Mouse (Mus musculus): Measurements from ENCODE around the gene Yars. TPM values are rescaled to one million over a fixed set of nuclear protein-coding genes. Genes with fewer than 3 reads are reported as not detected.

Yars gene
- polyA plus RNA-seq, 1 experiment from 2014 or later: 112 TPM

- no peaks in the 10 kb centered on the region for H3K27me3 ChIP-seq (replicated peaks; ENCODE audit: control insufficient read depth, insufficient read depth, low read length)
- 56% methylated on average over 1 of the region's 1 CpGs for WGBS
- H3K4me2 ChIP-seq (ENCODE audit: low read length): no peak overlapping the region
- H3K27ac ChIP-seq (ENCODE audit: low read depth, low read length): no peak overlapping the region
- H3K4me3 ChIP-seq (ENCODE audit: low read length): no peak overlapping the region
- no peaks in the 10 kb centered on the region for H3K9me3 ChIP-seq (ENCODE audit: control insufficient read depth, low read length)
- H3K4me1 ChIP-seq (ENCODE audit: control insufficient read depth, insufficient read depth, low read depth, low read length): no peaks in the 10 kb centered on the region
- no peak for ATAC-seq
- no peak overlapping the region for H3K9ac ChIP-seq (ENCODE audit: low read depth, low read length)
- H3K36me3 ChIP-seq (ENCODE audit: control insufficient read depth, insufficient read depth, low read length): no peaks in the 10 kb centered on the region
These were observed 79.1 kb downstream of the Yars start for GRCm38 (mm10) chr4:129268698-129269097.

Other genes with a start within 250 kb of the Yars start
- gene Azin2, start 227.3 kb upstream of the Yars start, polyA plus RNA-seq (2015; fragmentation: Nextera tagmentation; extraction: Ambion mirVana): 23.0 and 23.3 TPM in 2 replicates
- 86.5 and 88.6 TPM in 2 replicates for gene Ak2, start 197.8 kb upstream of the Yars start, polyA plus RNA-seq (2015; fragmentation: Nextera tagmentation; extraction: Ambion mirVana)
- gene Rnf19b, start 131.5 kb upstream of the Yars start, polyA plus RNA-seq (2015; fragmentation: Nextera tagmentation; extraction: Ambion mirVana): 30.8 and 31.6 TPM in 2 replicates
- 0.16 and 0.20 TPM in 2 replicates for gene Tmem54, start 84.2 kb upstream of the Yars start, polyA plus RNA-seq (2015; fragmentation: Nextera tagmentation; extraction: Ambion mirVana)
- 168 and 199 TPM in 2 replicates for gene Hpca, start 67.7 kb upstream of the Yars start, polyA plus RNA-seq (2015; fragmentation: Nextera tagmentation; extraction: Ambion mirVana)
- gene Fndc5, start 52.8 kb upstream of the Yars start, polyA plus RNA-seq (2015; fragmentation: Nextera tagmentation; extraction: Ambion mirVana): 10.7 and 11.6 TPM in 2 replicates
- gene S100pbp, start within 50 bp of the Yars start, polyA plus RNA-seq (2015; fragmentation: Nextera tagmentation; extraction: Ambion mirVana): 19.1 and 21.6 TPM in 2 replicates
- gene C77080, start 71.6 kb downstream of the Yars start, polyA plus RNA-seq (2015; fragmentation: Nextera tagmentation; extraction: Ambion mirVana): 7.0 and 10.8 TPM in 2 replicates
- 1.7 and 1.9 TPM in 2 replicates for gene Sync, start 97.9 kb downstream of the Yars start, polyA plus RNA-seq (2015; fragmentation: Nextera tagmentation; extraction: Ambion mirVana)
- gene Rbbp4, start 145.6 kb downstream of the Yars start, polyA plus RNA-seq (2015; fragmentation: Nextera tagmentation; extraction: Ambion mirVana): 238 and 242 TPM in 2 replicates
- 15.1 and 21.3 TPM in 2 replicates for gene Zbtb8os, start 145.9 kb downstream of the Yars start, polyA plus RNA-seq (2015; fragmentation: Nextera tagmentation; extraction: Ambion mirVana)
- 21.7 and 22.0 TPM in 2 replicates for gene Zbtb8a, start 188.4 kb downstream of the Yars start, polyA plus RNA-seq (2015; fragmentation: Nextera tagmentation; extraction: Ambion mirVana)

Measured in hindbrain, embryonic 16.5 days (tissue).